Mouse (Mus musculus): Measurements from ENCODE around the gene H2-T22. TPM values are rescaled to one million over a fixed set of nuclear protein-coding genes. Genes with fewer than 3 reads are reported as not detected.
A peak's percentile ranks its signal among the peaks of the same experiment; 100 is the strongest.

H2-T22 gene
- polyA plus RNA-seq, 1 experiment from 2014 or later, result 4.8 TPM

- H3K9me3 ChIP-seq, result no peaks in the 10 kb centered on the region
- H3K9ac ChIP-seq (replicated peaks), result no peak overlapping the region
- H3K27me3 ChIP-seq, result no peaks in the 10 kb centered on the region
- H3K4me2 ChIP-seq (replicated peaks), result no peak overlapping the region
- H3K27ac ChIP-seq, result no peak overlapping the region
- 98% methylated on average over 6 of the region's 6 CpGs for WGBS
- peaks cover 7% of the 10 kb centered on the region; the same call in 1 of the 2 replicates for H3K36me3 ChIP-seq
- H3K4me1 ChIP-seq (replicated peaks), result peaks cover 12% of the 10 kb centered on the region
- H3K4me3 ChIP-seq (replicated peaks), result no peak overlapping the region
- no peak for ATAC-seq
These were observed 40.6 kb downstream of the H2-T22 start for GRCm38 (mm10) chr17:36001966-36002365.

DNA sequence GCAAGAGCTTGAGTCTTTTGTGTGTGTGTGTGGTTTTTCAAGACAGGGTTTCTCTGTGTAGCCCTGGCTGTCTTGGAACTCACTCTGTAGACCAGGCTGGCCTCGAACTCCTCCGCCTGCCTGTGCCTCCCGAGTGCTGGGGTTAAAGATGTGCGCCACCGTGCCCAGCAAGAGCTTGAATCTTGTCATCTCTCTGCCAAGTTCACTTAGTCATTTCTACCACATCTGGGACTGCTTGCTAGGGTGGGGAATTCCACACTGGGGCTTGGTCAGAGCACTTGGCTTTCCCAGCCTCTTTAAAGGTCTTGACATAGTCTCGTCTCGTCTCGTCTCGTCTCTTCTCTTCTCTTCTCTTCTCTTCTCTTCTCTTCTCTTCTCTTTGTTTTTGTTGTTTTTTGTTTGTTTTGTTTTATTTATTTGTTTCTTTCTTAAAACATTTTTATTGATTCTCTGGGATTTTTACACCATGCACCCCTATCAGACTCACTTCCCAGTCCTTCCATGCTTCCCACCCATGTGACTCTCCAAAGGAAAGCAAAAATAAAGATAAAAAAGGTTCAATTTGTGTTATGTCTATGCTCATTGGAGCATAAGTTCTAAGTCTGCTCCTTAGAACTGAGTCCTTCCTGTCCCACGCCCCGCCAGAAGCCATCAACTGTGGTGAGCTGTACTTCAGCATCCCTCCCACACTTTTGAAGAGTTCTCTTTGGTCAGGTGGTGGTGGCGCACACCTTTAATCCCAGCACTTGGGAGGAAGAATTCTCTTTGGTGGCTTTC, 41.2 kb downstream of the H2-T22 start:
- Histone ChIP-seq H3K9me3 (no peaks in the 10 kb centered on the region), H3K4me3 (replicated peaks) (no peak overlapping the region), H3K27me3 (no peaks in the 10 kb centered on the region), H3K9ac (replicated peaks) (no peak overlapping the region), H3K4me1 (replicated peaks) (peaks cover 14% of the 10 kb centered on the region), H3K27ac (no peak overlapping the region), H3K36me3 (peaks cover 7% of the 10 kb centered on the region; the same call in 1 of the 2 replicates), H3K4me2 (replicated peaks) (no peak overlapping the region)
- 97% methylated on average over 12 of the region's 12 CpGs for WGBS
- no peak for ATAC-seq

GRCm38 (mm10) chr17:36000349-36000748, 42.2 kb downstream of the H2-T22 start:
- no peak for ATAC-seq
- no peak overlapping the region for H3K27ac ChIP-seq
- peaks cover 2% of the 10 kb centered on the region; the same call in 1 of the 2 replicates for H3K36me3 ChIP-seq
- H3K9ac ChIP-seq (replicated peaks), result no peak overlapping the region
- WGBS, result 91% methylated on average over 4 of the region's 4 CpGs
- no peak overlapping the region for H3K4me3 ChIP-seq (replicated peaks)
- peaks cover 24% of the 10 kb centered on the region for H3K4me1 ChIP-seq (replicated peaks)
- no peaks in the 10 kb centered on the region for H3K9me3 ChIP-seq
- H3K4me2 ChIP-seq (replicated peaks), result no peak overlapping the region
- H3K27me3 ChIP-seq, result no peaks in the 10 kb centered on the region

DNA sequence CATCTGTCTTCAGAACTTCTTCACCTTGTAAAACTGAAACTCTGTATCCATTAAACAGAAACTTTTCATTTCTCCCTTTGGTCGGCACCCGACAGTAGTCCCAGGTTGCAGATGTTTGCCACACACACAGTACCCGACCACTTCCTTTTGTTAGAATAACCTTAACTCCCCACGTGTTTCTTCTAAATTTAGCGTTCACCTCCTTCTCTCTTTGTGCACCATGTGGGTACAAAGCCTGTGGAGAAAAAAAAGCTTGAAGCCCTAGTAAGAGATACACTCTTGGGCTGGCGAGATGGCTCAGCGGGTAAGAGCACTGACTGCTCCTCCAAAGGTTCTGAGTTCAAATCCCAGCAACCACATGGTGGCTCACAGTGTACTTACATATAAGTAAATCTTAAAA, 43.2 kb downstream of the H2-T22 start:
- H3K36me3 ChIP-seq, result peaks cover 2% of the 10 kb centered on the region; the same call in 1 of the 2 replicates
- no peak overlapping the region for H3K4me2 ChIP-seq (replicated peaks)
- 89% methylated on average over 7 of the region's 7 CpGs for WGBS
- H3K27ac ChIP-seq, result no peak overlapping the region
- no peak overlapping the region for H3K9ac ChIP-seq (replicated peaks)
- H3K4me1 ChIP-seq (replicated peaks), result peaks cover 28% of the 10 kb centered on the region
- H3K4me3 ChIP-seq (replicated peaks), result no peak overlapping the region
- no peaks in the 10 kb centered on the region for H3K27me3 ChIP-seq
- no peak for ATAC-seq
- H3K9me3 ChIP-seq, result no peaks in the 10 kb centered on the region

DNA sequence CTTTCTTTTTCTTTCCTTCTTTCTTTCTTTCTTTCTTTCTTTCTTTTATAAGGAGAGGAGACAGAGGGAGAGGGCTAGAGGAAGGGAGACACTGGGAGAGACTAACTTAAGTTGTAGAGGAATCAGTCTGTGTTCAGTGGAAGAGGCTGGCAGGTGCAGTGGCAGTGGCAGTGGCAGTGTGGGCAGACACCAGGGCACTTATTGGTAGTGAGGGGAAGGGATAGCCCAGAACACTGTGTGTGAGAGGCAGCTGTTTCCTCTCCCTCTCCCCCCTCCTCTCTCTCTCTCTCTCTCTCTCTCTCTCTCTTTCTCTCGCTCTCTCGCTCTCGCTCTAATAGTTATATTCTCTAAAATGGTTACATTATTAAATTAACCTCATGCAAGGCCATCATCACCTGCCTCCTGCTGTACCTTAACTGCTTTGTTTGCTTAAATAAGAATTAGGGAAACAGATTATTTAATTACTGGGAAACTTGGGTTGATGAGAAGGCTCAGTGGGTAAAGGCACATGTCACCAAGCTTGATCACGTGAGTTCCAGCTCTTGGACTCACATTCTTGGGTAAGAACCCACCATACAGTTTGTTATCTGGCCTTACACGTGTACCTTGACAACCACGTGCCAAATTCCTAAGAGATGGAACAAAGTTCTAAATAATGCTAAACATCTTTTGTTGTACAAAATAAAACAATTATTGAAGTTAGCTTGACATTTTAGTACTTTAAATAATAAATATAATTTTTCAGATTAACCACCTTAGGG, 43.8 kb downstream of the H2-T22 start:
- Histone ChIP-seq H3K9me3 (no peaks in the 10 kb centered on the region), H3K27ac (no peak overlapping the region), H3K4me2 (replicated peaks) (no peak overlapping the region), H3K4me1 (replicated peaks) (peaks cover 28% of the 10 kb centered on the region), H3K4me3 (replicated peaks) (no peak overlapping the region), H3K9ac (replicated peaks) (0 out of 2 replicates have a peak overlapping the region, but pooled peaks have one; percentile 6), H3K27me3 (no peaks in the 10 kb centered on the region), H3K36me3 (peaks cover 2% of the 10 kb centered on the region; the same call in 1 of the 2 replicates)
- WGBS, result 89% methylated on average over 6 of the region's 6 CpGs
- ATAC-seq, result no peak

GRCm38 (mm10) chr17:35997713-35998510, 44.6 kb downstream of the H2-T22 start:
- Histone ChIP-seq H3K27ac (no peak overlapping the region), H3K27me3 (no peaks in the 10 kb centered on the region), H3K4me3 (replicated peaks) (no peak overlapping the region), H3K4me2 (replicated peaks) (no peak overlapping the region), H3K36me3 (no peaks in the 10 kb centered on the region), H3K4me1 (replicated peaks) (peaks cover 28% of the 10 kb centered on the region), H3K9ac (replicated peaks) (peak overlapping the region; percentile 14; the same call in 1 of the 2 replicates), H3K9me3 (no peaks in the 10 kb centered on the region)
- no peak for ATAC-seq
- 50% methylated on average over 12 of the region's 12 CpGs for WGBS

GRCm38 (mm10) chr17:35996949-35997348, 45.6 kb downstream of the H2-T22 start:
- H3K36me3 ChIP-seq, result no peaks in the 10 kb centered on the region
- no peak overlapping the region for H3K9ac ChIP-seq (replicated peaks)
- peak; percentile 69 for ATAC-seq
- peaks cover 28% of the 10 kb centered on the region for H3K4me1 ChIP-seq (replicated peaks)
- no peak overlapping the region for H3K27ac ChIP-seq
- no peaks in the 10 kb centered on the region for H3K27me3 ChIP-seq
- H3K9me3 ChIP-seq, result no peaks in the 10 kb centered on the region
- no peak overlapping the region for H3K4me3 ChIP-seq (replicated peaks)
- WGBS, result 5% methylated on average over 11 of the region's 11 CpGs
- 0 out of 2 replicates have a peak overlapping the region, but pooled peaks have one; percentile 9 for H3K4me2 ChIP-seq (replicated peaks)

GRCm38 (mm10) chr17:35994879-35995240, 47.7 kb downstream of the H2-T22 start:
- peaks cover 28% of the 10 kb centered on the region for H3K4me1 ChIP-seq (replicated peaks)
- ATAC-seq, result no peak
- WGBS, result 4% methylated on average over 14 of the region's 14 CpGs
- H3K36me3 ChIP-seq, result peaks cover 2% of the 10 kb centered on the region; the same call in 1 of the 2 replicates
- peak overlapping the region; percentile 80 for H3K4me2 ChIP-seq (replicated peaks)
- no peaks in the 10 kb centered on the region for H3K9me3 ChIP-seq
- H3K27ac ChIP-seq, result peak overlapping the region; percentile 70
- H3K27me3 ChIP-seq, result no peaks in the 10 kb centered on the region
- peak overlapping the region; percentile 77 for H3K9ac ChIP-seq (replicated peaks)
- peak overlapping the region; percentile 72 for H3K4me3 ChIP-seq (replicated peaks)

GRCm38 (mm10) chr17:35994175-35994878, 48.2 kb downstream of the H2-T22 start:
- Histone ChIP-seq H3K4me3 (replicated peaks) (peak overlapping the region; percentile 72), H3K4me1 (replicated peaks) (peaks cover 28% of the 10 kb centered on the region), H3K36me3 (peaks cover 7% of the 10 kb centered on the region), H3K9ac (replicated peaks) (peak overlapping the region; percentile 77), H3K4me2 (replicated peaks) (peak overlapping the region; percentile 80), H3K27me3 (no peaks in the 10 kb centered on the region), H3K27ac (peak overlapping the region; percentile 70), H3K9me3 (no peaks in the 10 kb centered on the region)
- peak; percentile 69 for ATAC-seq
- WGBS, result 4% methylated on average over 31 of the region's 31 CpGs

- Histone ChIP-seq H3K27ac (no peak overlapping the region), H3K4me2 (replicated peaks) (peak overlapping the region; percentile 37), H3K27me3 (no peaks in the 10 kb centered on the region), H3K9me3 (no peaks in the 10 kb centered on the region), H3K9ac (replicated peaks) (no peak overlapping the region), H3K4me3 (replicated peaks) (peak overlapping the region; percentile 72), H3K36me3 (peaks cover 14% of the 10 kb centered on the region), H3K4me1 (replicated peaks) (peaks cover 28% of the 10 kb centered on the region)
- WGBS, result 10% methylated on average over 17 of the region's 17 CpGs
- peak; percentile 76 for ATAC-seq
These were observed 48.9 kb downstream of the H2-T22 start for GRCm38 (mm10) chr17:35993675-35994074.

DNA sequence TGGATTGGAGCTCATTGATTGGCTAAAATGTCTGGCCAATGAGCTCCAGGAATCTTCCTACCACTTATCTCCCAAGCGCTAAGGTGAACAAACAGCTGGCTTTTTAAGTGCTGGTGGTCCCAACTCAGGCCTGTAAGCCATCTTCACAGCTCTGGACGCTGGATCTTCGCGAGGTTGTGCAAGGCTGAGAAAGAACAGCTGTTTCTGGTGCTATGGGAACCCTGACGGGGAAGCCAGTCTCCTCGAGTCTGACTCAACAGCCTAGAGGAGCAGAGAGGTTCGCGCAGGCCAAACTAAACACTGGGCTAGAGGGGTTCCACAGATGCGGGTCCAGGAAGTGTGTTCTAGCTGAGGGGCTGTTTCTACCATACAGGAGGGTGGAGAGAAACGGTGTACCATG, 50.8 kb downstream of the H2-T22 start:
- H3K27me3 ChIP-seq, result no peaks in the 10 kb centered on the region
- no peak overlapping the region for H3K9ac ChIP-seq (replicated peaks)
- H3K4me3 ChIP-seq (replicated peaks), result no peak overlapping the region
- no peaks in the 10 kb centered on the region for H3K9me3 ChIP-seq
- peaks cover 33% of the 10 kb centered on the region for H3K36me3 ChIP-seq
- no peak overlapping the region for H3K27ac ChIP-seq
- peaks cover 16% of the 10 kb centered on the region for H3K4me1 ChIP-seq (replicated peaks)
- no peak overlapping the region for H3K4me2 ChIP-seq (replicated peaks)
- WGBS, result 61% methylated on average over 10 of the region's 10 CpGs
- no peak for ATAC-seq

Measured in midbrain, embryonic 13.5 days (tissue).